Mouse (Mus musculus) liver, adult (tissue): Measurements from ENCODE around the gene Tmem208.

Experiments used
- GATA4 ChIP-seq: IDR thresholded peaks from 2 replicates; pipeline ENCODE4 v1.6.1; 2014; ENCODE audit warnings: mild to moderate bottlenecking, low read length; ENCODE audit not compliant: insufficient replicate concordance

The Tmem208 gene

DNA sequence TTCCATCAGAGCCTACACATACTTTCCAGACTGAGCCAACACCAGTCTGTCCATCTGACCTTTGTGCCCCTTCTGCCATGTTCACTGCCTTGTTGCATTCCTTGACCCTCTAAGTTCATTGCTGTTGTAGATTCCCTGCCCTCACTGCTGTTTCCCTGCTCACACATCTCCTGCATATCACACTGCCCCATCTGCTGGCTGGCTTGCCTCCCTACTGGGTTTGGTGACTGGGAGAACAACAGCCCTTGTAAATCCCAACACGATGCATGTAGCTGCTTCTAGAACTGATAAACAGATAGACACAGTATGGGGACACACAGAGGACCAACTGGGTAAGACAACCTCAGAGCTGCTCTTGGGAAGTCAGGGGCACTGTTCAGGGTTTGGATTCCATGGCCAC lies 14.4 kb upstream of the Tmem208 start:
- TF ChIP-seq GATA4, result no peak

DNA sequence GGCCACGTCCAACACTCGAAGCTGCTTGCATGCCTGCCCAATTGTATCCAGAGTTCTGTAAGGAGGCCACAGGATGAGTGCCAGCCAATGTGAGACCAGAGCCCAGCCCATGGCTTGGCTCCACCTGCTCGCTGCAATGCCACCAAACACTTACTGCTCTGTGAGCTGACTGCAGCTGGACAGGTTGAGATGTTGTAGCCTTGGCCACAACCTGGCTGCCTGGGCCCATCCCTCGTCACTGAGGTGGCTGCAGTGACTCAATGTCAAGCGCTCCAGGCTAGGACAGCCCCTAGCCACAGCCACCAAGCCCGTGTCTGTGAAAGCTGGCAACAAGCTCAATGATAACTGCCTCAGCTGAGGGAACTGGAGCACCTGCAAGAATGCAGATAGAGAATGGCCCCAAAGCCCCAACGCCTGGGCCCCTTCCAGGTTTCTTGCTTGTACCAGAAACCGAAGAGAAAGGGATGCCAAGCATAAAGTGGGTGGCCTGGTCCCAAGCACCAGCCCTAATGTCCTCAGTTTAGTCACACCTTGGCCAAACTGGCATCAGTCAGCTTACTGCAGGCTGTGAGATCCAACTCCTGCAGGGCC lies 13.2 kb upstream of the Tmem208 start:
- no peak for TF ChIP-seq GATA4

DNA sequence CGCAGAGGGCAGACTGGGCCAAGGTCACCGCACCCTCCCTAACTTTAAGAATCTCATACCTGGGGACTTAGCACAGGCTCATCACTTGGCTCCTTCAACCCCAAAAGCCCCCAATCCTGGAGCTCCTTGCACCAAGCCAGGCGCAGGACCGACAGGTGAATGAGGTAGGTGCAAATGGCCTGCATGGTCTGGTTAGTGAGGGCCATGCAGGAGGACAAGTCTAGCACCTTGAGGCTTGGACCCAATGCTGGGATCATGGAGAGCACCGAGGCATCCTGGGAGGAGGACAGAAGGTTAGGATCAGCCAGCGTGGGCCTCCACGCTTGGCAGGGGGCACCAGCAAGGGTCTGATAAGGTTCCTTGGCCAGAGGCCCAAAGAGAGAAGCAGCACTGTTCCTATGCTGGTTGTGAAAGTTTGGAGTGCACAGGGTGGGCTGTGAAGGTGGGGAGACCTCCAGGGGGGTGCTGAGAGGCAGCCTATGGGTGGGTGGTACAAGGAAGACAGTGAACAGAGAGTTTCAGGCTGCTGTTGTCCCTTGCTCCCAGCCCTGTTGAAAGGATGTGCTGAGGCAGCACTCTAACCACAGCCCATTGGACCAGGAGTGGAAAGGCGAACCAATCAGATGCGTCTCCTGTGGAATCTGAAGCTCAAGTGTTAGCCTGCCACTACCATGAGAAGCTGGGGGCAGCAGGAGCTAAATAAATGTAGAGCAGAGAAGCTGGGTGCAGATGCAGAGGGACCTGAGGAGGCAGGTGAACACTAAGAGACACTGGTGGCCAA lies 12.3 kb upstream of the Tmem208 start:
- TF ChIP-seq GATA4, result no peak

DNA sequence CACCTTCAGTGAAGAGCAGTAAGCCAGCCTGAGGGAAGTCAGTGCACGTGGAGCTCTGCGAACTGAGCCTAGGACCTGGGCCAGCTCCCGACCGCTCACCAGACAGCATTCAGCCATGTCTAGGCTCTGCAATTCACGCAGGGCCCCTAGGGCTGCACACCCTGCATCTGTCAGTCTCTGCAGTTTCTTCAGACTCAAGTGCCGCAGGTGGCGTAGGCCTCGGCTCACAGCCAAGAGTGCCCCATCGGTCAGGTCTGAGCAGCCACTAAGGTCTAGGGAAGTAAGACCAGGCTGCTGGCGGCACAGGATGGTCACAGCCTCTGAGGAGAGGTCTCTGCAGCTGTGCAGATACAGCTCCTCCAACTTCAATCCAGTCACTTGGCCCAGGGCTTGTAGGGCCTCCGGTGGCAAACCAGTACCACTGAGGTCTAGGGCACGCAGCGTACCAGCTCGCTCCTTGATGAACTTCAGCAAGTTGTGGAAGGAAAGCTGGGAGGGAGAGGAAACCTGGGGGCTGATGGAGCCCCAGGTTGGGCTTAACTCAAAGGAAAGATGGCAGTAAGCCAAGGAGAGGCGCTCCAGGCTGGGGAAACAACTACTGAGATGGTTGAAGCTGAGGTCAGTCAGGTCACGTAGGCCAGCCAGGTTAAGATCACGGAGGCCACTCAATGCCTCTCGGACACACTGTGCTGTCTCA lies 10.9 kb upstream of the Tmem208 start:
- no peak for TF ChIP-seq GATA4

DNA sequence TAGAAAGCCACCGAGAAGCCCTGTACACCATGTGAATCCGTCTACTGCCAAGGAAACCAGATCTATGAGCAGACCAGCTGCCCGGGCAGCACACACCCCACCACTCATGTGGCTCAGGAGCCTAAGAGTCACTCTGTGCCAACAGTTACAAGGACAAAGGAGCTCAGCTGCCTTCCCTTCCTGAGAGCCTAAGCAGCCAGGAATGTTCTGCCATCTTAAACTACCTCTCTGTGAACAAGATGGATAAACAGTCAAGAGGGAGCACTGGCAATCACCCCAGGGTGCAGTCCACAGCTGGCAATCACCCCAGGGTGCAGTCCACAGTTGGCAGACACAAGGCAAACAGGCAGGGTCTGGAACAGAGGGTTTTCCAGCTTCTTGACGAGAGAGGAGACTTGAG lies 8.2 kb upstream of the Tmem208 start:
- TF ChIP-seq GATA4, result no peak

DNA sequence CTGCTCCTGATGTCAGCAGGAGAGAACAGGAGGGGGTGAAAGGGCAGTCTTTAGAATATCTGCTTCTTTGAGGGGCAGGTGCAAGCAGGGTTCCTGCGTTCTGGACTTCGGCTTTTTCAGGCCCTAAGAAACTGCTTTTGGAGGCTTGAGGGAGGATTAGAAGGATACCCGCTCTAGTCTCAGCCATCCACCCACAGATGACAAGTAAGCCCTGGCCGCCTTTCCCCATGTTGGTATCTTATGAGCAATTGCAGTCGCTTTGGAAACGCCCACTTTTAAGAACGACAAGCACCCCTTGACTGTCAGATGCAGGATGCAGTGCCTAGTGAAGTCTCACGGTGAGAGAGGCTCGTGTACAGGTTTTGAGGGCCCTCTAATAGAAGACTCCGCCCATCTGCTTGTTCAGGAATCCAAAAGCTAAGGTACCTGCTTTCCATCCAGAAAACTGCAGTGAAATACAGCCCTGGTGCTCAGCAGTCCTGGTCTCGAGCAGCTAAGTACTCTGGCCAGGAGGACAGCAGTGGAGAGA lies 7.4 kb upstream of the Tmem208 start:
- no peak for TF ChIP-seq GATA4

DNA sequence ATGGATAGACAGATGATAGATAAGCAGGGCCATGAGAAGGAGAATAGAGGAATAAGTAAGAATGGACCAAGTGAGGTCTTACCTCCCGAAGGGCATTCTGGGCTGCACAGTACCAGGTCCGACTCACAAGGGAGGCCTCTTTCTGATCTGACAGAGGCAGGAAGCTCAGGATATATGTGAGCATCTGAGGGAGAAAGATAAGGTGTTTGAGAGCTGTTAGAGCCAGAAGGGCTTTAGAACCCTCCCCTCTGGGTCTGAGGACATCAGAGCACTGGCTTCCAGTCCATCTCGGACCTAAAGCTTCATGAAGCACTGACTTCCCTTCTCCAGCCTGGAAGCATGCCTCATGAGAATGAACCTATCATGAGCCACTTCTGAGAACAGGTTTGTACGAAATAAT lies 3.0 kb upstream of the Tmem208 start:
- TF ChIP-seq GATA4, result no peak

DNA sequence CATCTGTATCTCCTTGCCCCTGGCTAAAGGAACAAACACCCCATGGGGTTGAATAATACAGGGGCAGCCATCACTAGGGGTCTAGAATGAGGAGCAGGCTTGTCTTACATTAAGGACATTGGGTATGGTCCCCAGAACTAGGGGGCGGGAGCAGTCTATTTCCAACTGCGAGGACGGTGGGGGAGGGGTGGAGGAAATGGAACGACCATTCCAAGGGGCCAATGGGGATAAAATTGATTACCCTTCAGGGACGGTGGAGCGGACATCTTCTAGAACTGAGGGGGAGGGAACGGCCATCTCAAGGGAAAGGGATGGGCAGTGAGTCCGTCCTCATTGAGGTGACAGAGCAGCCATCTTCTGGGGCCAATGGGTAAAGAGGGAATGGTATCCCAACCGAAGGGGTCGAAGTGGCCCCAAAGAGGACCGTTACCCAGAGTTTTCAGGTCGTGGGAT lies 487 bp upstream of the Tmem208 start:
- no peak for TF ChIP-seq GATA4

DNA sequence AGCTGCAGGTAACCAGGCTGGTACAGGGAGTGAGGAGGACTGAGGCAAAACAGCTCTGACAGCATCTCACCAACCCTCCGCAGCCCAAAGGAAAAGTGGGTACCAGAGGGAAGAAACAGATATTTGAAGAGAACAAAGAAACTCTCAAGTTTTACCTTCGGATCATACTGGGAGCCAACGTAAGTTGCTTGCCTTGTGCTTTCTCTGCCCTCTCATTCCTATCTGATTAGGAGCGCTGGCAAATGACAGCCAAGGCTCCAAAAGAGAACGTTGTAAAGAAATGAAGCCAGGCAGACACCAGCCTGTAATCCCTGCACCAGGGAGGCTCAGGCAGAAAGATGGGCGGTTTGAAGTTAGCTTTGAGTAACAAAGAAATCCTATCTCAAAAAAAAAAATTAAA lies 814 bp downstream of the Tmem208 start:
- TF ChIP-seq GATA4, result no peak

DNA sequence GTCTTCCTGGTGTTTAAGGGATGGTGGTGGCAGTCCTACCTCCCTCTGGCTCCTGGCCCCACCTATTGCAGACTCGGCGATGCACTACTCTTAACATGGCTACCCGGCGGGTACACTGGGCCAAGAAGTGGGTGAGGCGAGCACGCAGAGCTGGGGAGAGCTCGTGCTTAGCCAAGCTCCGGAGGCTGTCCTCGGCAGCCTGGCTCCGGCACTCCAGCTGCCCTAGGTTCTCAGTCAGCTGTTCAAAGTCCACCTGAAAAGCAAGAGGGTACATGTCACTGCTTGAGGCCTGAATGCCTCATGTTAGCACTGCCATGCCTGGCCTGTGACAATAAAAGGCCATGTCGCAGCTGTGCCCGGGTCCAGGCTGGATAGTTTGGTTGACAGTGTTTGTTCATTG lies 4.2 kb downstream of the Tmem208 start:
- TF ChIP-seq GATA4, result no peak

DNA sequence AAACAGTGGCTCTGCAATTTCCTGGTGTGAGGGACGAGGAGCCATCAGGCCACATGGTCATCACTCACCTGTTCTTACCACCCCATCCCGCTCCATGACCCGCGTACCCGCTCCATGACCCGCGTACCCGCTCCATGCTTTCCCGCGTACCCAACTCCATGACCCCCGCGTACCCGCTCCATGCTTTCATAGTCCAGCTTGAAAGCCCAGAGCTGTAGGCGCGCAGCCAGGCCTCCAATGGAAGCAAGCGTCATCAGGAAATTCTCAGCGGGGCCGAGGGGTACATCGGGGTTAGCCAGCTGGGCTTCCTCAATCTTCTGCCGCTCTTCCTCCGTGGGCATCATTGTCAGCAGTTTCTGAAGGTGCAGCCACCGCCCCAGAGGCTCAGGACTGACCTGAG lies 5.3 kb downstream of the Tmem208 start:
- TF ChIP-seq GATA4, result no peak

DNA sequence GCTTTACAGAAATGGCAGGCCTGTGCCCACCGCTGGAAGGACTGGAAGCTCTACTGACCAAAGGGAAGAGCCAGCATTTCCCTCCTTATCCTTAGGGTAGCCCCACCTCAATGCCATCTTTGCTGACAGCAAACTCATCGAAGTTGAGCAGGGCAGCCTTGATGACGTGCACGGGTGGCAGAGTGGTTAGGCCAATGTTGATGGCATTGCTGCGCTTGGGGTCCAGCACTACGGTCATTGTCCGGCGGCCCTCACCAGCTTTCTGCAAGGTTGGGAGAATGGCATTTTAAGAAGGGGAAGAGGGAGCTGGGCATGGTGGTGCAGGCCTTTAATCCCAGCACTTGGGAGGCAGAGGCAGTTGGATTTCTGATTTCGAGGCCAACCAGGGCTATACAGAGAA lies 5.8 kb downstream of the Tmem208 start:
- TF ChIP-seq GATA4, result no peak

DNA sequence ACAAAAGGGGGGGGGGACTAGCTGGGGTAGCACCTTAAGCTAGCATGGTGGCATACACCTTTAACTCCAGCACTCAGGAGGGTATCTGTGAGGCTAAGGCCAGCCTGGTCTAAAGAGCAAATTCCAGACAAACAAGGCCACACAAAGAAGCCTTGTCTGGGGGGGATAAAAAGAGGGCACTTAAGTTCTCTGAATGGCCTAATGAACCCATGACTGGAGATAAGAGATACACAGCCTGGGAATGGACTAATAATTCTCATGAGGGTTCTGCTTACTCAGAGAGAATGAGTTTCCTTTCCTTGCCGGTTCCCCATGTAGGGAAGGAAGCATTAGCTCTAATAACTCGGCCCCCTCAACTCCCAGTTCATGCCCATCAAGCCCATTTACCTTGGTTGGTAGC lies 6.4 kb downstream of the Tmem208 start:
- peak; percentile 91 for TF ChIP-seq GATA4

DNA sequence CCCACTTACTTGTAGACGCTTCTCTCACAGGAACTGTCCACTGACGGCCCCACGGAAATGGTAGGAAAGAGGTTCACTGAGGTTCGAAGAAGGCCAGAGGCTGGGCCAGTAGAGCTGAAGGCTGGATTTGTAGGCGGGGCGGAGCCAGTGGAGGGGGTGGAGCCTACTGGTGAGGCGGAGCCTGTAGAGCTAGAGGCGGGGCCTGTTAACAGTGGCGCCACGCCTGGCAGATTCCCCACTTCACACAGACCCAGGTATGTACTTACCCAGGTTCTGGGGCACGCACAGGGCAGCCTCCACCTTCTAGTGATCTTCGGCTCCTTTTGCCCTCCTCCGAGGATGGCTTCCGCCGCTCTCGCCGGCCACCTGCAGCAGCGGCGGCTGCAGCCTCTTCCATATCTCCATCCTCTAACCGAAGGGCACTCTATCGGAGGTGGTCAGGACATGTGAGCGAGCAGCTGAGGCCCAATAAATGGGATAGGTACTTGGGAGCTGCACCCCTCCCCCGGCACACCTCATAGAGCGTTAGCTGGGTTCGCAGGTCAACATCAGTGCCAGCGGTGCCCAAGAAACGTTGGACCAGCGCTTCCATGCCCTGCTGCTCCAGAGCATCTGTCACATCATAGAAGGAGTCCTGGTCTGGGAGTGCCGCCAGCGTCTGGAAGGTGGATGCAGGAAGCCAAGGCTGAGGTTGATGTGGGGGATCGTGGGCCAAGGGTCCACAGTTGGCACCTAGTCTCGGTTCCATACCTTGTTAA lies 10.4 kb downstream of the Tmem208 start:
- no peak for TF ChIP-seq GATA4

DNA sequence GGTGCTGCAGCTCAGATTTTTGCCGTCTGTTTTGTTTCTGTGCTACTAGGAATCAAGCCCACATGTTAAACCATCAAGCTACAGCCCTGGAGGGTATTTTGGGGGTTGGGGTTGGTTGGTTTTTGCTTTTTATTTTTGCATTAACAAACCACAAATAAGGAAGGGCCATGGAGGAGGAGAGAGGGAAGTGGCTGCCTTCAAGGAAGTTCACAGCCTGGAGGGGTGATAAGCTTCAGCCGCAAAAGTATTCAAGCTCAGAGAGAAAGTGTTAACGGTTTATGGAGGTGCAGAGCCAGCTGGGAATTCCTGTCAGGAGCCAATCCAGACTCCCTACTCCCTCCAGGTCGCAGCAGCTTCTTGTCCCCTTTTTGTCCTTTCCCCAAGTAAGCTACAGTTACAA lies 12.8 kb downstream of the Tmem208 start:
- 0 out of 2 replicates have a peak, but pooled peaks have one; percentile 32 for TF ChIP-seq GATA4

DNA sequence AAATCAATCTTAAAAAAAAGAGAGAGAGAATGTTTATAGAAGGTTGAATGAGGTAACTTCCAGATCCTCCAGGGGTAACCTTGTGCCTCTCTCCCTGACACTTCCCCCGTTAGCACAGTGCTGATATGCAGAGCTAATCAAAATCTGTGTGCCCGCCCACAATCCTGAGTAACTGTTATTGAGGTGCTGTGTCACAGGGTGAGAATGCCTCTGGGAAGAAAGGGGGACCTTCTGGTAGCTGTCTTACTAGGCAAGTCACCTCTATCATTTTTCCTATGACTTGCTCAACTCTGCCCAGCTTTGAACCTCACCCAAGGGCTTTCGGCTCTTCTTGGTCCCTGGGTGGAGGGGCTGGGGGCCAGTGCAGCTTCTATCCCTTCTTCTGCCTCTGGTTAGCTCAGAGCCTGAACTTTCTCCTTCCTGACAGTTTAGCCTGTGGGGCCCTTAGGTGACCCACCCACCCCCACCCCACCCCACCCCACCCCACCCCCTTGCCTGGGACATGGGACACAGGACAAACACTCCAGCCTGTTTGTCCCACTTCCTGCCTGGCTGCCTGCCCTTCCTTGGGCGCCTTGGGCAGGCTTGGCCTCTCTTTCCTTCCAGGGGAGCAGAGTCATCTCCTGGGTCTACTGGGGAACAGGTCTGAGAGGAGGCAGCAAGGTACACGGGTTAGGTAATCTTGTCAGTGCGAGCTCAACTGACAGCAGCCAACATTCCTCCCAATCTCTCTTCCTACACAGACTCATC lies 13.9 kb downstream of the Tmem208 start:
- no peak for TF ChIP-seq GATA4
